Mouse (Mus musculus): Measurements from ENCODE around the gene 1700020L24Rik. TPM values are rescaled to one million over a fixed set of nuclear protein-coding genes. Genes with fewer than 3 reads are reported as not detected.

Gene 1700020L24Rik
- polyA plus RNA-seq (2015; fragmentation: Nextera tagmentation; extraction: Ambion mirVana), result 0.68 and 0.98 TPM in 2 replicates

GRCm38 (mm10) chr11:83437377-83437776 is at the start of gene 1700020L24Rik:
Gene 1700020L24Rik, plus strand, starts transcription at chr11:83437677.
- no peak for DNase-seq (ENCODE audit: low spot score)
- TF ChIP-seq EP300 (optimal IDR thresholded peaks at IDR 0.05), result no peak
- TF ChIP-seq CTCF (IDR thresholded peaks at IDR 0.05; ENCODE audit: low read depth), result no peak
- H3K9ac ChIP-seq (ENCODE audit: low read length), result no peak within 1 kb of the TSS
- no peak for ATAC-seq (ENCODE audit: low FRiP score, low TSS enrichment)
- H3K4me3 ChIP-seq (ENCODE audit: low read depth, low read length), result no peak within 1 kb of the TSS
- H3K36me3 ChIP-seq (ENCODE audit: control insufficient read depth, insufficient read depth, low read length), result no peaks in the 10 kb centered on the region
- H3K27ac ChIP-seq (replicated peaks), result no peak within 1 kb of the TSS
- H3K27me3 ChIP-seq (ENCODE audit: control insufficient read depth, insufficient read depth, low read length), result no peaks in the 10 kb centered on the region; the same call in 1 of the 2 replicates
- H3K4me2 ChIP-seq (replicated peaks; ENCODE audit: low read depth), result no peak within 1 kb of the TSS
- H3K4me1 ChIP-seq (replicated peaks; ENCODE audit: control insufficient read depth, insufficient read depth), result no peaks in the 10 kb centered on the region; the same call in 1 of the 2 replicates
- WGBS, result 89% methylated on average over 1 of the region's 1 CpGs
- no peaks in the 10 kb centered on the region for H3K9me3 ChIP-seq (ENCODE audit: control insufficient read depth, low read length)

- no peak for ATAC-seq (ENCODE audit: low FRiP score, low TSS enrichment)
- no peak for DNase-seq (ENCODE audit: low spot score)
- Histone ChIP-seq H3K4me2 (replicated peaks; ENCODE audit: low read depth) (no peak overlapping the region), H3K27ac (replicated peaks) (no peak overlapping the region), H3K27me3 (ENCODE audit: control insufficient read depth, insufficient read depth, low read length) (no peaks in the 10 kb centered on the region), H3K9ac (ENCODE audit: low read length) (no peak overlapping the region), H3K4me1 (replicated peaks; ENCODE audit: control insufficient read depth, insufficient read depth) (no peaks in the 10 kb centered on the region), H3K36me3 (ENCODE audit: control insufficient read depth, insufficient read depth, low read length) (peaks cover 17% of the 10 kb centered on the region), H3K9me3 (ENCODE audit: control insufficient read depth, low read length) (no peaks in the 10 kb centered on the region), H3K4me3 (ENCODE audit: low read depth, low read length) (no peak overlapping the region)
- 88% methylated on average over 4 of the region's 4 CpGs for WGBS
- TF ChIP-seq EP300 (optimal IDR thresholded peaks at IDR 0.05) (no peak), CTCF (IDR thresholded peaks at IDR 0.05; ENCODE audit: low read depth) (no peak)
These were observed 44.4 kb upstream of the 1700020L24Rik start for GRCm38 (mm10) chr11:83393062-83393461.

- Histone ChIP-seq H3K9me3 (ENCODE audit: control insufficient read depth, low read length) (no peaks in the 10 kb centered on the region), H3K4me1 (replicated peaks; ENCODE audit: control insufficient read depth, insufficient read depth) (no peaks in the 10 kb centered on the region), H3K27ac (replicated peaks) (no peak overlapping the region), H3K36me3 (ENCODE audit: control insufficient read depth, insufficient read depth, low read length) (peaks cover 18% of the 10 kb centered on the region), H3K9ac (ENCODE audit: low read length) (no peak overlapping the region), H3K4me3 (ENCODE audit: low read depth, low read length) (no peak overlapping the region), H3K27me3 (ENCODE audit: control insufficient read depth, insufficient read depth, low read length) (no peaks in the 10 kb centered on the region), H3K4me2 (replicated peaks; ENCODE audit: low read depth) (no peak overlapping the region)
- ATAC-seq (ENCODE audit: low FRiP score, low TSS enrichment) (no peak), DNase-seq (ENCODE audit: low spot score) (no peak)
- whole genome bisulfite sequencing, result 65% methylated on average over 6 of the region's 6 CpGs
- TF ChIP-seq EP300 (optimal IDR thresholded peaks at IDR 0.05) (no peak), CTCF (IDR thresholded peaks at IDR 0.05; ENCODE audit: low read depth) (no peak)
These were observed 42.6 kb upstream of the 1700020L24Rik start for GRCm38 (mm10) chr11:83394802-83395439.

- DNase-seq (ENCODE audit: low spot score) (no peak), ATAC-seq (ENCODE audit: low FRiP score, low TSS enrichment) (no peak)
- no peak overlapping the region for H3K4me3 ChIP-seq (ENCODE audit: low read depth, low read length)
- TF ChIP-seq CTCF (IDR thresholded peaks at IDR 0.05; ENCODE audit: low read depth), result no peak
- TF ChIP-seq EP300 (optimal IDR thresholded peaks at IDR 0.05), result no peak
- no peak overlapping the region for H3K4me2 ChIP-seq (replicated peaks; ENCODE audit: low read depth)
- no peaks in the 10 kb centered on the region for H3K4me1 ChIP-seq (replicated peaks; ENCODE audit: control insufficient read depth, insufficient read depth)
- no peaks in the 10 kb centered on the region for H3K9me3 ChIP-seq (ENCODE audit: control insufficient read depth, low read length)
- H3K36me3 ChIP-seq (ENCODE audit: control insufficient read depth, insufficient read depth, low read length), result peaks cover 18% of the 10 kb centered on the region
- H3K27me3 ChIP-seq (ENCODE audit: control insufficient read depth, insufficient read depth, low read length), result no peaks in the 10 kb centered on the region
- H3K27ac ChIP-seq (replicated peaks), result no peak overlapping the region
- H3K9ac ChIP-seq (ENCODE audit: low read length), result no peak overlapping the region
- WGBS, result 87% methylated on average over 7 of the region's 7 CpGs
These were observed 39.9 kb upstream of the 1700020L24Rik start for GRCm38 (mm10) chr11:83397626-83398025.

- H3K9me3 ChIP-seq (ENCODE audit: control insufficient read depth, low read length), result no peaks in the 10 kb centered on the region
- 83% methylated on average over 5 of the region's 5 CpGs for WGBS
- TF ChIP-seq CTCF (IDR thresholded peaks at IDR 0.05; ENCODE audit: low read depth), result no peak
- TF ChIP-seq EP300 (optimal IDR thresholded peaks at IDR 0.05), result no peak
- no peaks in the 10 kb centered on the region for H3K27me3 ChIP-seq (ENCODE audit: control insufficient read depth, insufficient read depth, low read length)
- no peaks in the 10 kb centered on the region for H3K4me1 ChIP-seq (replicated peaks; ENCODE audit: control insufficient read depth, insufficient read depth)
- peaks cover 20% of the 10 kb centered on the region for H3K36me3 ChIP-seq (ENCODE audit: control insufficient read depth, insufficient read depth, low read length)
- no peak overlapping the region for H3K9ac ChIP-seq (ENCODE audit: low read length)
- DNase-seq (ENCODE audit: low spot score) (no peak), ATAC-seq (ENCODE audit: low FRiP score, low TSS enrichment) (no peak)
- H3K4me2 ChIP-seq (replicated peaks; ENCODE audit: low read depth), result no peak overlapping the region
- no peak overlapping the region for H3K27ac ChIP-seq (replicated peaks)
- no peak overlapping the region for H3K4me3 ChIP-seq (ENCODE audit: low read depth, low read length)
These were observed 38.8 kb upstream of the 1700020L24Rik start for GRCm38 (mm10) chr11:83398724-83399123.

- no peak overlapping the region for H3K4me3 ChIP-seq (ENCODE audit: low read depth, low read length)
- H3K9ac ChIP-seq (ENCODE audit: low read length), result no peak overlapping the region
- H3K27me3 ChIP-seq (ENCODE audit: control insufficient read depth, insufficient read depth, low read length), result no peaks in the 10 kb centered on the region
- no peak overlapping the region for H3K4me2 ChIP-seq (replicated peaks; ENCODE audit: low read depth)
- DNase-seq (ENCODE audit: low spot score) (no peak), ATAC-seq (ENCODE audit: low FRiP score, low TSS enrichment) (no peak)
- TF ChIP-seq EP300 (optimal IDR thresholded peaks at IDR 0.05) (no peak), CTCF (IDR thresholded peaks at IDR 0.05; ENCODE audit: low read depth) (no peak)
- H3K36me3 ChIP-seq (ENCODE audit: control insufficient read depth, insufficient read depth, low read length), result peaks cover 10% of the 10 kb centered on the region; the same call in 1 of the 2 replicates
- WGBS, result 75% methylated on average over 7 of the region's 7 CpGs
- H3K4me1 ChIP-seq (replicated peaks; ENCODE audit: control insufficient read depth, insufficient read depth), result no peaks in the 10 kb centered on the region
- no peaks in the 10 kb centered on the region for H3K9me3 ChIP-seq (ENCODE audit: control insufficient read depth, low read length)
- no peak overlapping the region for H3K27ac ChIP-seq (replicated peaks)
These were observed 33.7 kb upstream of the 1700020L24Rik start for GRCm38 (mm10) chr11:83403787-83404186.

Measured in stomach, postnatal 0 days (tissue).